Mouse (Mus musculus) forebrain, embryonic 14.5 days (tissue): ENCODE results near the gene Coq8a. TPM values are rescaled to one million over a fixed set of nuclear protein-coding genes. Genes with fewer than 3 reads are reported as not detected.

ENCODE experiments used
- ATAC-seq: fragments of 200-750 bp; cut with Nextera tagmentation; 2 replicates; pipeline ENCODE4 v1.8.0; 2017; ENCODE audit warnings: mild to moderate bottlenecking, moderate library complexity
- DNase-seq: peaks from one replicate; pipeline ENCODE4 v3.0.0-alpha.2; 2015; ENCODE audit warnings: low spot score
- H3K27ac ChIP-seq: fragments of 300-500 bp; sonication (generic); 2 replicates; pipeline ENCODE4 v1.5.1; 2014; ENCODE audit warnings: low read depth, mild to moderate bottlenecking, control low read depth, low read length, moderate library complexity
- H3K27me3 ChIP-seq: fragments of 300-500 bp; sonication (generic); replicated peaks from 2 replicates; pipeline ENCODE4 v1.6.1; 2014; ENCODE audit warnings: low read length, control low read depth, mixed read lengths; ENCODE audit not compliant: control insufficient read depth, insufficient read depth
- H3K36me3 ChIP-seq: fragments of 300-500 bp; sonication (generic); 2 replicates; pipeline ENCODE4 v1.6.1; 2014; ENCODE audit warnings: low read length, control low read depth; ENCODE audit not compliant: control insufficient read depth, insufficient read depth
- H3K4me1 ChIP-seq: fragments of 300-500 bp; sonication (generic); 2 replicates; pipeline ENCODE4 v1.6.1; 2014; ENCODE audit warnings: antibody characterized with exemption, low read length, control low read depth; ENCODE audit not compliant: control insufficient read depth, insufficient read depth
- H3K4me2 ChIP-seq: fragments of 300-500 bp; sonication (generic); 2 replicates; pipeline ENCODE4 v1.6.1; 2014; ENCODE audit warnings: mild to moderate bottlenecking, control low read depth, low read length
- H3K4me3 ChIP-seq: fragments of 300-500 bp; sonication (generic); 2 replicates; pipeline ENCODE4 v1.5.1; 2014; ENCODE audit warnings: low read depth, low read length, control low read depth
- H3K9ac ChIP-seq: fragments of 300-500 bp; sonication (generic); 2 replicates; pipeline ENCODE4 v1.6.1; 2014; ENCODE audit warnings: mild to moderate bottlenecking, low read length, control low read depth, moderate library complexity
- H3K9me3 ChIP-seq: fragments of 300-500 bp; sonication (generic); replicated peaks from 2 replicates; pipeline ENCODE4 v1.6.1; 2016; ENCODE audit warnings: low read length, control low read depth, mixed read lengths; ENCODE audit not compliant: control insufficient read depth
- WGBS: fragments of 180-500 bp; shearing (Covaris S2); extraction: QIAGEN DNeasy Blood & Tissue Kit; methylation state at CpG from one replicate; pipeline ENCODE4 v1.1.7; 2014; 5-methylcytosine and 5-hydroxymethylcytosine counted together
- polyA plus RNA-seq: library from polyadenylated mRNA; unstranded; fragments of >200 nt; fragmentation: Nextera tagmentation; extraction: Ambion mirVana; gene quantifications from 2 replicates; pipeline ENCODE4 v1.2.1, GENCODE M21; 2014

The Coq8a gene
- polyA plus RNA-seq, 1 experiment from 2014 or later = 2.0 TPM

GRCm38 (mm10) chr1:180175167-180175566, 24.2 kb downstream of the Coq8a start:
- Histone ChIP-seq H3K27ac (no peak overlapping the region), H3K4me3 (no peak overlapping the region), H3K4me1 (no peaks in the 10 kb centered on the region), H3K27me3 (no peaks in the 10 kb centered on the region), H3K9ac (no peak overlapping the region), H3K9me3 (no peaks in the 10 kb centered on the region), H3K36me3 (no peaks in the 10 kb centered on the region), H3K4me2 (no peak overlapping the region)
- ATAC-seq (peak; percentile 48; the same call in 1 of the 2 replicates), DNase-seq (peak; percentile 65)
- WGBS = 34% methylated on average over 3 of the region's 3 CpGs

- Histone ChIP-seq H3K4me1 (no peaks in the 10 kb centered on the region), H3K9me3 (no peaks in the 10 kb centered on the region), H3K27ac (no peak overlapping the region), H3K4me3 (no peak overlapping the region), H3K27me3 (no peaks in the 10 kb centered on the region), H3K36me3 (no peaks in the 10 kb centered on the region), H3K4me2 (no peak overlapping the region), H3K9ac (no peak overlapping the region)
- WGBS = 58% methylated on average over 6 of the region's 6 CpGs
- DNase-seq = no peak
- 0 out of 2 replicates have a peak, but pooled peaks have one; percentile 34 for ATAC-seq
Measured at GRCm38 (mm10) chr1:180174718-180175117, 24.7 kb downstream of the Coq8a start.

- no peak overlapping the region for H3K27ac ChIP-seq
- H3K4me1 ChIP-seq = no peaks in the 10 kb centered on the region
- H3K4me2 ChIP-seq = no peak overlapping the region
- no peaks in the 10 kb centered on the region for H3K9me3 ChIP-seq
- H3K9ac ChIP-seq = no peak overlapping the region
- H3K36me3 ChIP-seq = no peaks in the 10 kb centered on the region
- DNase-seq (no peak), ATAC-seq (no peak)
- no peaks in the 10 kb centered on the region for H3K27me3 ChIP-seq
- H3K4me3 ChIP-seq = no peak overlapping the region
- WGBS = 90% methylated on average over 5 of the region's 5 CpGs
Measured at GRCm38 (mm10) chr1:180173017-180173416, 26.4 kb downstream of the Coq8a start.

GRCm38 (mm10) chr1:180172600-180172999, 26.8 kb downstream of the Coq8a start:
- Histone ChIP-seq H3K27me3 (no peaks in the 10 kb centered on the region), H3K4me1 (no peaks in the 10 kb centered on the region), H3K36me3 (no peaks in the 10 kb centered on the region), H3K27ac (no peak overlapping the region), H3K9ac (no peak overlapping the region), H3K4me3 (no peak overlapping the region), H3K9me3 (no peaks in the 10 kb centered on the region), H3K4me2 (no peak overlapping the region)
- ATAC-seq = no peak
- no peak for DNase-seq
- 86% methylated on average over 4 of the region's 4 CpGs for WGBS

- no peak for ATAC-seq
- WGBS = 76% methylated on average over 2 of the region's 2 CpGs
Measured at GRCm38 (mm10) chr1:180171883-180172282, 27.5 kb downstream of the Coq8a start.

DNA sequence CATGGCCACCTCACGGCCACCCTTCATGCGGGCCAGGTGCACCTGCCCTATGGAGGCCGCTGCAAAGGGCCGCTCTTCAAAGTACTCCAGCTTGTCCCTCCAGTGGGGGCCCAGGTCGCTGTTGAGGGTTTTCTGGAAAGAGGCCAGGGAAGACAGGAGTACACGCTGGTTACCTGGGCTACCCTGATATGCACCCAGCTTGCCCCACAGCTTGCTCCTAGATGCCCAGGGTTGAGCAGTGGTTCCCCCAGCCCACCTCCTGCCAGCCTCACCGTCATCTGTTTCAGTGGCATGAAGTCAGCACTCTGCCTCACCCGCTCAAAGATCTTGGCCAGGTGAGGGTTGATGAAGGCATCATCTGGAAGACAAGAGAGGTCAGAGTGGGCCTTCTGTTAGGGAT, 29.3 kb downstream of the Coq8a start:
- Histone ChIP-seq H3K9me3 (no peaks in the 10 kb centered on the region), H3K36me3 (peaks cover 13% of the 10 kb centered on the region; the same call in 1 of the 2 replicates), H3K4me3 (no peak overlapping the region), H3K4me1 (no peaks in the 10 kb centered on the region), H3K9ac (no peak overlapping the region), H3K27me3 (no peaks in the 10 kb centered on the region), H3K4me2 (no peak overlapping the region), H3K27ac (no peak overlapping the region)
- WGBS = 90% methylated on average over 8 of the region's 8 CpGs
- ATAC-seq (no peak), DNase-seq (no peak)

More at GRCm38 (mm10) chr1:180171883-180172282, 27.5 kb downstream of the Coq8a start:
- H3K27me3 ChIP-seq = no peaks in the 10 kb centered on the region
- H3K4me1 ChIP-seq = no peaks in the 10 kb centered on the region
- H3K36me3 ChIP-seq = no peaks in the 10 kb centered on the region
- no peak overlapping the region for H3K27ac ChIP-seq
- H3K4me3 ChIP-seq = no peak overlapping the region
- H3K9ac ChIP-seq = no peak overlapping the region
- no peak for DNase-seq
- no peak overlapping the region for H3K4me2 ChIP-seq
- H3K9me3 ChIP-seq = no peaks in the 10 kb centered on the region

DNA sequence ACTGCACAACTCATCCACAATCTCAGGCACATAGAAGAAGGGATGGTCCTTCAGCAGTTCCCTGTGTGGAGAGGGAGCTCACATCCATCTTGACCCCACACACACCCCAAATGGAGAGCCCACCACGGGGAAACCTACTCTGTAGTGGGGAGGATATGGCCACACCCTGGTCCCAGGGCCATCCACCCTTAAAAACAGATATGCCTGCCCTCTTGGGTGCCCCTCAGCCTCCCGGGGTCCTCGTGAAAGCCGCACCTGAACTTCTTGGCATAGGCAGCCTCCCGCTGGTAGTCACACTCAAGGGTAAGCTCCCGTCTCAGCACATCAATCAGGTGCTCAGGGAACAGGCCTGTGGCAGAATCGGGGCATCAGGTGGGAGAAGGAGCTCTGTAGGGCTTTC, 30.2 kb downstream of the Coq8a start:
- Histone ChIP-seq H3K9ac (no peak overlapping the region), H3K4me3 (no peak overlapping the region), H3K27ac (no peak overlapping the region), H3K36me3 (peaks cover 13% of the 10 kb centered on the region; the same call in 1 of the 2 replicates), H3K4me1 (no peaks in the 10 kb centered on the region), H3K9me3 (no peaks in the 10 kb centered on the region), H3K27me3 (no peaks in the 10 kb centered on the region), H3K4me2 (no peak overlapping the region)
- DNase-seq = no peak
- ATAC-seq = no peak
- 88% methylated on average over 7 of the region's 7 CpGs for WGBS

DNA sequence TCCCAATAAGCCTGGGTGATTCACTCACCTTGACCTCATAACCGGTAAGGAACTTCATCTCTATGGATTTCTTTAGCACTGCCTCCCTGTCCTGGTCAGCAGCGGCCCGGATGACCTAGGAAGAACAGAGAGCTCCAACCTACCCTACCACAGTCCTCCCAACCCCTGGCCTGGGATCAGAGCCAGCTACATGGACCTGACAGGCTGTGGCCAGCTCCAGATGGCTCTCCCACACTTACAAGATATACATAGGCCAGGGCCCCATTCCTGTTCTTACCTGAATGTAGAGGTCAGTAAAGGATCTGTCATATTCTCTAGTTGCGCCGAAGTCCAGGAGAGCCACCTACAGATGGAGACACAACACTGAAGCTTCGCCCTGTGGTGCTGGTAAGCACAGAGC, 31.1 kb downstream of the Coq8a start:
- ATAC-seq (no peak), DNase-seq (no peak)
- peaks cover 13% of the 10 kb centered on the region; the same call in 1 of the 2 replicates for H3K36me3 ChIP-seq
- no peak overlapping the region for H3K9ac ChIP-seq
- WGBS = 97% methylated on average over 6 of the region's 6 CpGs
- H3K27me3 ChIP-seq = no peaks in the 10 kb centered on the region
- no peaks in the 10 kb centered on the region for H3K4me1 ChIP-seq
- H3K9me3 ChIP-seq = no peaks in the 10 kb centered on the region
- H3K27ac ChIP-seq = no peak overlapping the region
- no peak overlapping the region for H3K4me3 ChIP-seq
- H3K4me2 ChIP-seq = no peak overlapping the region

DNA sequence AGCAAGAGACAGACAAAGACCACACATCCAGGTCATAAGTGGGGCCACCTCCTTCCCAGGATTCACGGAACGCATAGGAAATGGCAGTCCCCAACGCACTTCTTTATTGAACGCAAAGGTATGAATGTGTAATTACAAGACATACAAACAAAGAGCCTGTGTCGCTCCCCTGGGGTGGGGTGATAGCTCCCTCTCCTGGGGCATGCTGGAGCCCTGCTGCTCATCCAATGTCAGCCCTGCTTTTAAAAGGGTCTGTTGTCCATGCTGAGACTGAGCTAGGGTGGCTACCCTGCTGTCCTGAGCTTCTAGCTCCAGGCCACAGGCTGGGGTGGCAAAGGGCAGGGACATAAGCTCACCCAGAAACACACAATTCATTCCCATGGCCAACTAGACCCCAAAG, 32.9 kb downstream of the Coq8a start:
- Histone ChIP-seq H3K4me2 (no peak overlapping the region), H3K9ac (no peak overlapping the region), H3K4me1 (no peaks in the 10 kb centered on the region), H3K27me3 (no peaks in the 10 kb centered on the region), H3K36me3 (peaks cover 21% of the 10 kb centered on the region), H3K4me3 (no peak overlapping the region), H3K9me3 (no peaks in the 10 kb centered on the region), H3K27ac (no peak overlapping the region)
- DNase-seq (no peak), ATAC-seq (no peak)
- WGBS = 83% methylated on average over 5 of the region's 5 CpGs
